Mouse (Mus musculus): ENCODE measurements around the gene Hsf2.

DNA sequence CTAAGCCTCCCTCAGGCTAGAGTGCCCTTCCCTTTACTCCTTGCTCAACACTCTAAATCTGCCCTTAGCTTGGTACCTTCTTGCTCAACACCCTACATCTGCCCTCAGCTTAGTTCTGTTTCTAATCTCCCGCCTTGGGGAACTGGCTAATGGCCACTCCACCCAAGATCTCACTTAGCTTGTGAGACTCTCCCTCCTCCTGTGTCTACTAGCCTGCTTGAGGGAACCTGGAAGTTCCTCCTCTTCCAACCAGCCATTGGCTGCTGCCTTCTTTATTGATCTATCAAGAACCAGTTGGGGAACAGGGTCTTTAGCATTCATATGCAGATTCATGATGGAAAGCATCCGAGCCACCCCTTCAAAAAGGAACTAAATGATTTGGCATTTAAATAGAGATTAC lies 5.9 kb downstream of the Hsf2 start:
- TF ChIP-seq CTCF (IDR thresholded peaks at IDR 0.05; ENCODE audit: borderline replicate concordance, insufficient read depth, low read length) (no peak), POLR2A (IDR thresholded peaks at IDR 0.05; ENCODE audit: low read depth, low read length) (no peak)

Measured in embryonic fibroblast, embryonic 13.5 days (primary cell).